Mouse (Mus musculus): ENCODE results near the gene Cdyl.

GRCm38 (mm10) chr13:35776123-35776522 is 116.5 kb downstream of the Cdyl start:
- no peak for TF ChIP-seq POLR2A (IDR thresholded peaks at IDR 0.05; ENCODE audit: control insufficient read depth, low read depth, low read length)
- TF ChIP-seq CTCF (IDR thresholded peaks at IDR 0.05; ENCODE audit: control insufficient read depth, insufficient read depth, insufficient replicate concordance, low read depth, low read length) = no peak

Measured in testis, adult 2 months (tissue).